Mouse (Mus musculus): ENCODE measurements at regions not wholly inside any gene's neighbourhood (a gene's known extent, or its start where the extent isn't known, plus 50 kb on each side); places are given as distances from the start of the nearest gene placed in this dataset.

DNA sequence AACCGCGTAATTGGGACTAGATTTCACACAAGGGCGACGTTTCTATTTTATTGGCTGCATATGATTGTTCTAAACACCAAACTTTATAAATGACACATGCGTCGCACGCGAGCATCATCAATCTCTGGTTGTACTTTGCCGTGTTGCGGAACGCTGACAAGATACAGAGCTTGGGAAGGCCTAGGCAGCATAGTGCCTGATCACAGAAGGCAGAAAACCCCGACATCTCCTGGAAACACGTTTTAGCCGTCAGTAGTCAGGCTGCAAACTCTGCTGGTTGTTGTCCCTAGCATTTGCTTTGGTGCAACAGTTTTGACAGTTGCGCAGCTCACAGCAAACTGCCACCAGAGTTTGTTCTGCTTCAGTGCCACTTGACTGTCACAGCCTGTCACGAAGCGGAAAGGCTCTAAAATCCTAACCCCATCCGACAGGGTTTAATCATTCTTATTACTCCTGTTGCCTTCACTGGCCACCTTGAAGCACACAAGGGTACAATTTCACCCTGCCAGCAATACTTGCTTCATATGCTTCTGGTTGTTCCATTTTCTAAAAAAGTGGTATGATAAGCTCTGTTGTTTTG, 380.2 kb upstream of the Tenm3 start:
- no peak for TF ChIP-seq POLR2A (IDR thresholded peaks at IDR 0.05; ENCODE audit: extremely low read depth, insufficient read depth, low read length)
- no peak for TF ChIP-seq CTCF (IDR thresholded peaks at IDR 0.05; ENCODE audit: extremely low read depth, insufficient read depth, low read length)
